Mouse (Mus musculus): ENCODE data around the gene Cx3cl1.
A peak's percentile ranks its signal among the peaks of the same experiment; 100 is the strongest.

GRCm38 (mm10) chr8:94822637-94823560, 51.1 kb downstream of the Cx3cl1 start:
- TF ChIP-seq POLR2A (IDR thresholded peaks at IDR 0.05; ENCODE audit: control insufficient read depth, extremely low read depth, insufficient read depth, low read length, poor library complexity) (no peak), CTCF (IDR thresholded peaks at IDR 0.05; ENCODE audit: borderline replicate concordance, control insufficient read depth, extremely low read depth, insufficient read depth, low read length, poor library complexity) (peak; percentile 36; the same call in 1 of the 2 replicates)
